Mouse (Mus musculus) hindbrain, embryonic 15.5 days (tissue): Measurements from ENCODE around the gene Pan2. TPM values are rescaled to one million over a fixed set of nuclear protein-coding genes. Genes with fewer than 3 reads are reported as not detected.
A peak's percentile ranks its signal among the peaks of the same experiment; 100 is the strongest.

ENCODE experiments used
- ATAC-seq: fragments of 200-750 bp; cut with Nextera tagmentation; 2 replicates; pipeline ENCODE4 v1.8.0; 2017; ENCODE audit warnings: low read depth, moderate number of reproducible peaks, moderate TSS enrichment; ENCODE audit not compliant: low FRiP score
- H3K27ac ChIP-seq: fragments of 300-500 bp; sonication (generic); replicated peaks from 2 replicates; pipeline ENCODE4 v1.5.1; 2015; ENCODE audit warnings: mild to moderate bottlenecking, inconsistent platforms
- H3K27me3 ChIP-seq: fragments of 300-500 bp; sonication (generic); 2 replicates; pipeline ENCODE4 v1.6.1; 2015; ENCODE audit warnings: control low read depth, inconsistent platforms
- H3K36me3 ChIP-seq: fragments of 300-500 bp; sonication (generic); 2 replicates; pipeline ENCODE4 v1.6.1; 2015; ENCODE audit warnings: control low read depth, inconsistent platforms
- H3K4me1 ChIP-seq: fragments of 300-500 bp; sonication (generic); replicated peaks from 2 replicates; pipeline ENCODE4 v1.6.1; 2015; ENCODE audit warnings: control low read depth, inconsistent platforms
- H3K4me2 ChIP-seq: fragments of 300-500 bp; sonication (generic); 2 replicates; pipeline ENCODE4 v1.6.1; 2015; ENCODE audit warnings: moderate library complexity, mild to moderate bottlenecking, inconsistent platforms
- H3K4me3 ChIP-seq: fragments of 300-500 bp; sonication (generic); 2 replicates; pipeline ENCODE4 v1.5.1; 2015; ENCODE audit warnings: mild to moderate bottlenecking, inconsistent platforms
- H3K9ac ChIP-seq: fragments of 300-500 bp; sonication (generic); 2 replicates; pipeline ENCODE4 v1.6.1; 2015; ENCODE audit warnings: inconsistent platforms
- H3K9me3 ChIP-seq: fragments of 300-500 bp; sonication (generic); 2 replicates; pipeline ENCODE4 v1.6.1; 2016; ENCODE audit warnings: control low read depth, inconsistent platforms
- WGBS: fragments of 180-500 bp; shearing (Covaris S2); methylation state at CpG from one replicate; pipeline ENCODE4 v1.1.7; 2015; 5-methylcytosine and 5-hydroxymethylcytosine counted together
- polyA plus RNA-seq: library from polyadenylated mRNA; unstranded; fragments of >200 nt; fragmentation: Nextera tagmentation; extraction: Ambion mirVana; gene quantifications from 2 replicates; pipeline ENCODE4 v1.2.1, GENCODE M21; 2015

Gene Pan2
- polyA plus RNA-seq, 1 experiment from 2014 or later = 21.4 TPM

GRCm38 (mm10) chr10:128340257-128340656 is 37.1 kb downstream of the Pan2 start:
- H3K4me2 ChIP-seq = no peak overlapping the region
- ATAC-seq = no peak
- 85% methylated on average over 2 of the region's 2 CpGs for WGBS

GRCm38 (mm10) chr10:128343436-128343835 is 40.3 kb downstream of the Pan2 start:
- ATAC-seq = no peak
- Histone ChIP-seq H3K36me3 (no peaks in the 10 kb centered on the region), H3K27ac (peak overlapping the region; percentile 10; the same call in 1 of the 2 replicates), H3K9ac (no peak overlapping the region), H3K27me3 (no peaks in the 10 kb centered on the region), H3K9me3 (no peaks in the 10 kb centered on the region), H3K4me3 (no peak overlapping the region), H3K4me1 (peaks cover 32% of the 10 kb centered on the region), H3K4me2 (no peak overlapping the region)
- WGBS = 88% methylated on average over 1 of the region's 1 CpGs

More at GRCm38 (mm10) chr10:128340257-128340656, 37.1 kb downstream of the Pan2 start:
- H3K4me1 ChIP-seq = peaks cover 43% of the 10 kb centered on the region
- no peaks in the 10 kb centered on the region for H3K27me3 ChIP-seq
- H3K36me3 ChIP-seq = no peaks in the 10 kb centered on the region
- no peak overlapping the region for H3K27ac ChIP-seq
- no peak overlapping the region for H3K4me3 ChIP-seq
- H3K9ac ChIP-seq = no peak overlapping the region
- no peaks in the 10 kb centered on the region for H3K9me3 ChIP-seq

- H3K27ac ChIP-seq = peak overlapping the region; percentile 47
- H3K4me2 ChIP-seq = no peak overlapping the region
- peak; percentile 29; the same call in 1 of the 2 replicates for ATAC-seq
- whole genome bisulfite sequencing = 57% methylated on average over 7 of the region's 7 CpGs
- no peaks in the 10 kb centered on the region for H3K9me3 ChIP-seq
- no peak overlapping the region for H3K4me3 ChIP-seq
- H3K9ac ChIP-seq = no peak overlapping the region
- H3K36me3 ChIP-seq = no peaks in the 10 kb centered on the region
- H3K4me1 ChIP-seq = peaks cover 19% of the 10 kb centered on the region
- H3K27me3 ChIP-seq = no peaks in the 10 kb centered on the region
Observed at GRCm38 (mm10) chr10:128344568-128345275, 41.6 kb downstream of the Pan2 start.

DNA sequence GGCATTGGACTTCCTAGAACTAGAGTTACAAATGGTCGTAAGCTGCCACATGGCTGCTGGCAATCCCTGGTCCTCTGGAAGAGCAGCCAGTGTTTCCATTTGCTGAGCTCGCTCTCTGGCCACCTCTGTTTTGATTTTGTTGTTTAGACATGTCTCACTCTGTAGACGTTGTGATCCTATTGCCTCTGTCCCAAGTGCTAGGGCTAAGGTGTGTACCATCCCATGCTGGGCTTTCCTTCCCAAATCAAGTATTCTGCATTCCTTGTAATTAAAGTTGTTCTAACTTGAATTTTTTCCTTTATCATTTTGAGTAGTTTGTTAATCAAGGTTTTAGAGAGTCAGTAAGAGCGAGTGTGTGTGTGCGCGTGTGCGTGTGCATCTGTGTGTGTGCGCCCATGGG is 44.4 kb downstream of the Pan2 start:
- Histone ChIP-seq H3K4me3 (no peak overlapping the region), H3K4me2 (no peak overlapping the region), H3K27me3 (no peaks in the 10 kb centered on the region), H3K36me3 (peaks cover 27% of the 10 kb centered on the region), H3K27ac (no peak overlapping the region), H3K9ac (no peak overlapping the region), H3K4me1 (peaks cover 12% of the 10 kb centered on the region; the same call in 1 of the 2 replicates), H3K9me3 (no peaks in the 10 kb centered on the region)
- WGBS = 94% methylated on average over 8 of the region's 8 CpGs
- no peak for ATAC-seq

DNA sequence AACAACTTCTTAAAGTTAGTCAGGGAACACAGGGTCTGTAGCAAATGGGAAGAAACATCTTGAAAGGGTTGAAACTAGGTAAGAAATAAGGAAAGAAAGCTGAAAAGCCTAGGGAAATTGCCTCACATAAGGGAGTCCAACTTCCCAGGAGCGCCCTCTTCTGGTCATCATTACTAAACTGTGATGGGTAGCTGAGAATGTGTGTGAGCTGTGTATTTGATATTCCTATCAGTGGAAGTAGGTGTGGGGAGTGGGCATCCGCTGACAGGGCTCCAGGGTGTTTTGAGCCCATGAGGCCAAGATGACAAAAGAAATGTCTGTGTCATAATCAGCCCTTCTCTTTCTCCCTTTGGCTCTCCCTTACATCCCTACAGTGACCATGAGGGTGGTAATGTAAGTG is 55.7 kb downstream of the Pan2 start:
- Histone ChIP-seq H3K36me3 (peaks cover 87% of the 10 kb centered on the region), H3K27me3 (no peaks in the 10 kb centered on the region), H3K27ac (no peak overlapping the region), H3K9me3 (no peaks in the 10 kb centered on the region), H3K4me2 (no peak overlapping the region), H3K9ac (no peak overlapping the region), H3K4me1 (no peaks in the 10 kb centered on the region), H3K4me3 (no peak overlapping the region)
- ATAC-seq = no peak; the same call in 1 of the 2 replicates
- WGBS = 56% methylated on average over 2 of the region's 2 CpGs

GRCm38 (mm10) chr10:128359226-128359625 is 56.1 kb downstream of the Pan2 start:
- ATAC-seq = no peak
- Histone ChIP-seq H3K4me2 (no peak overlapping the region), H3K27me3 (no peaks in the 10 kb centered on the region), H3K4me1 (no peaks in the 10 kb centered on the region), H3K9ac (no peak overlapping the region), H3K27ac (no peak overlapping the region), H3K36me3 (peaks cover 83% of the 10 kb centered on the region), H3K9me3 (no peaks in the 10 kb centered on the region), H3K4me3 (no peak overlapping the region)
- 97% methylated on average over 6 of the region's 6 CpGs for WGBS

DNA sequence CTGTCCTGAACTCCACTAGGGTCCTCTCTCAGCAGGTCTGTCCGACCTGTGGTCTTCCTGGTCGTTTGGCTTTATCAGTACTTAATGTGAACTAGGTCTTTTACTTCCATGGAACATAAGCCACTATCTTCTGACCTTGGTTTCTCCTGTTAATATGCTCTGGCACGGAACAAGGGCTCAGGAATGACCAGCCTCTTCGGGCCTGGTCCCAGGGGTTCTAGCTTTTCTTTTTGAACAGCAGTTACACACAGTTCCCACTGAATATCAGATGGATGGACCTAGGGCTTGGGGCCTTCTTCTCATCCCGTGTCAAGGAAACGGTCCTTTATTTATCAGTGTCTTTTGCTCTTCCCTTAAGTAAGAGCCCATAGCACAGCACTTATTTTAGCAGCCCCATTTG is 58.7 kb downstream of the Pan2 start:
- no peak for ATAC-seq
- H3K9ac ChIP-seq = no peak overlapping the region
- H3K4me3 ChIP-seq = no peak overlapping the region
- no peaks in the 10 kb centered on the region for H3K9me3 ChIP-seq
- H3K4me1 ChIP-seq = no peaks in the 10 kb centered on the region
- H3K36me3 ChIP-seq = peaks cover 71% of the 10 kb centered on the region
- no peak overlapping the region for H3K4me2 ChIP-seq
- no peak overlapping the region for H3K27ac ChIP-seq
- no peaks in the 10 kb centered on the region for H3K27me3 ChIP-seq
- 93% methylated on average over 6 of the region's 6 CpGs for WGBS

- H3K27me3 ChIP-seq = no peaks in the 10 kb centered on the region
- no peaks in the 10 kb centered on the region for H3K9me3 ChIP-seq
- WGBS = 43% methylated on average over 3 of the region's 3 CpGs
- no peak overlapping the region for H3K9ac ChIP-seq
- H3K36me3 ChIP-seq = peaks cover 66% of the 10 kb centered on the region
- no peak overlapping the region for H3K4me2 ChIP-seq
- peaks cover 6% of the 10 kb centered on the region for H3K4me1 ChIP-seq
- no peak overlapping the region for H3K27ac ChIP-seq
- H3K4me3 ChIP-seq = no peak overlapping the region
- peak; percentile 33; the same call in 1 of the 2 replicates for ATAC-seq
Observed at GRCm38 (mm10) chr10:128362568-128362967, 59.4 kb downstream of the Pan2 start.

GRCm38 (mm10) chr10:128367899-128368401 is 64.8 kb downstream of the Pan2 start:
- H3K4me2 ChIP-seq = peak overlapping the region; percentile 92
- H3K4me3 ChIP-seq = peak overlapping the region; percentile 89
- H3K9me3 ChIP-seq = no peaks in the 10 kb centered on the region
- no peaks in the 10 kb centered on the region for H3K27me3 ChIP-seq
- peak overlapping the region; percentile 65 for H3K9ac ChIP-seq
- WGBS = 13% methylated on average over 19 of the region's 19 CpGs
- H3K27ac ChIP-seq = peak overlapping the region; percentile 97
- no peak for ATAC-seq
- H3K36me3 ChIP-seq = peaks cover 15% of the 10 kb centered on the region
- peaks cover 19% of the 10 kb centered on the region for H3K4me1 ChIP-seq

GRCm38 (mm10) chr10:128368402-128369217 is 65.5 kb downstream of the Pan2 start, which contains the start of gene Coq10a:
Gene Coq10a, minus strand, starts transcription at chr10:128368997.
- H3K4me3 ChIP-seq = peak within 1 kb of the TSS; percentile 89
- H3K4me2 ChIP-seq = peak within 1 kb of the TSS; percentile 92
- H3K4me1 ChIP-seq = peaks cover 19% of the 10 kb centered on the region
- H3K27me3 ChIP-seq = no peaks in the 10 kb centered on the region
- peak within 1 kb of the TSS; percentile 97 for H3K27ac ChIP-seq
- H3K36me3 ChIP-seq = peaks cover 8% of the 10 kb centered on the region
- H3K9ac ChIP-seq = peak within 1 kb of the TSS; percentile 65
- H3K9me3 ChIP-seq = no peaks in the 10 kb centered on the region
- under 1% methylated on average over 87 of the region's 87 CpGs for WGBS
- ATAC-seq = peak; percentile 96

GRCm38 (mm10) chr10:128369218-128369543 is 66.0 kb downstream of the Pan2 start:
- Histone ChIP-seq H3K9me3 (no peaks in the 10 kb centered on the region), H3K4me2 (peak overlapping the region; percentile 92), H3K9ac (peak overlapping the region; percentile 65), H3K4me1 (peaks cover 19% of the 10 kb centered on the region), H3K4me3 (peak overlapping the region; percentile 89), H3K27ac (peak overlapping the region; percentile 97), H3K36me3 (peaks cover 7% of the 10 kb centered on the region), H3K27me3 (no peaks in the 10 kb centered on the region)
- 4% methylated on average over 9 of the region's 9 CpGs for WGBS
- ATAC-seq = no peak; the same call in 1 of the 2 replicates

- H3K4me3 ChIP-seq = peak overlapping the region; percentile 89
- H3K36me3 ChIP-seq = peaks cover 7% of the 10 kb centered on the region
- WGBS = 82% methylated on average over 6 of the region's 6 CpGs
- peaks cover 19% of the 10 kb centered on the region for H3K4me1 ChIP-seq
- H3K27ac ChIP-seq = peak overlapping the region; percentile 97
- no peaks in the 10 kb centered on the region for H3K9me3 ChIP-seq
- H3K4me2 ChIP-seq = peak overlapping the region; percentile 92
- peak overlapping the region; percentile 65 for H3K9ac ChIP-seq
- H3K27me3 ChIP-seq = no peaks in the 10 kb centered on the region
- no peak for ATAC-seq
Observed at GRCm38 (mm10) chr10:128369599-128369998, 66.5 kb downstream of the Pan2 start.
